Mouse (Mus musculus) midbrain, embryonic 15.5 days (tissue): ENCODE measurements around the gene Klhdc4. TPM values are rescaled to one million over a fixed set of nuclear protein-coding genes. Genes with fewer than 3 reads are reported as not detected.

ENCODE experiments used
- ATAC-seq: fragments of 200-750 bp; cut with Nextera tagmentation; replicated peaks from 2 replicates; pipeline ENCODE4 v1.8.0; 2017; ENCODE audit warnings: moderate TSS enrichment
- H3K27ac ChIP-seq: fragments of 300-500 bp; sonication (generic); 2 replicates; pipeline ENCODE4 v1.5.1; 2015; ENCODE audit warnings: mild to moderate bottlenecking, inconsistent platforms
- H3K27me3 ChIP-seq: fragments of 300-500 bp; sonication (generic); replicated peaks from 2 replicates; pipeline ENCODE4 v1.6.1; 2015; ENCODE audit warnings: inconsistent platforms
- H3K36me3 ChIP-seq: fragments of 300-500 bp; sonication (generic); replicated peaks from 2 replicates; pipeline ENCODE4 v1.6.1; 2015; ENCODE audit warnings: inconsistent platforms
- H3K4me1 ChIP-seq: fragments of 300-500 bp; sonication (generic); 2 replicates; pipeline ENCODE4 v1.6.1; 2015; ENCODE audit warnings: inconsistent platforms
- H3K4me2 ChIP-seq: fragments of 300-500 bp; sonication (generic); 2 replicates; pipeline ENCODE4 v1.6.1; 2015; ENCODE audit warnings: inconsistent platforms, mild to moderate bottlenecking, moderate library complexity
- H3K4me3 ChIP-seq: fragments of 300-500 bp; sonication (generic); 2 replicates; pipeline ENCODE4 v1.5.1; 2015; ENCODE audit warnings: mild to moderate bottlenecking, inconsistent platforms
- H3K9ac ChIP-seq: fragments of 300-500 bp; sonication (generic); 2 replicates; pipeline ENCODE4 v1.6.1; 2015; ENCODE audit warnings: mild to moderate bottlenecking, inconsistent platforms
- H3K9me3 ChIP-seq: fragments of 300-500 bp; sonication (generic); 2 replicates; pipeline ENCODE4 v1.6.1; 2016; ENCODE audit warnings: inconsistent platforms
- WGBS: fragments of 180-500 bp; shearing (Covaris S2); methylation state at CpG from one replicate; pipeline ENCODE4 v1.1.7; 2015; ENCODE audit warnings: mixed read lengths; 5-methylcytosine and 5-hydroxymethylcytosine counted together
- polyA plus RNA-seq: library from polyadenylated mRNA; unstranded; fragments of >200 nt; fragmentation: Nextera tagmentation; extraction: Ambion mirVana; gene quantifications from 2 replicates; pipeline ENCODE4 v1.2.1, GENCODE M21; 2015

The Klhdc4 gene
- polyA plus RNA-seq, 1 experiment from 2014 or later, result 52.3 TPM

DNA sequence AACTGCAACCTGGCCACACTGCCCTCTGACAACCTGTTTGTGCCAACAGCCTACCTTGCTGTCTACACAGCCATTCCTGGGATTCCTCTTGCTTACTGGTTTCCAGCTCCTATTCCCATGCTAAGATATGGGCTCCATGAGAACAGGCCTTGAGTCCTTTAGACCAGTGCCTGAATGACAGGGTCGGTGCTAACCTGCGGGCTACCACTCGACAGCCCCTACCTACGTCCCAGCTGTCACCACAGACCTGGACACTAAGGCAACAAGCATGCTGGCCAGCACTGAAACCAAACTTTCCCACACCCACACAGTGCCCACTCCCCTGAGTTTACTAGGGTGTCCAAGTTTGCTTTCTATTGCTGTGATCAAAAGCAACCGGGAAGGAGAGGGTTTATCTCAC lies 1.6 kb downstream of the Klhdc4 start:
- no peak for ATAC-seq
- no peak overlapping the region for H3K27ac ChIP-seq

DNA sequence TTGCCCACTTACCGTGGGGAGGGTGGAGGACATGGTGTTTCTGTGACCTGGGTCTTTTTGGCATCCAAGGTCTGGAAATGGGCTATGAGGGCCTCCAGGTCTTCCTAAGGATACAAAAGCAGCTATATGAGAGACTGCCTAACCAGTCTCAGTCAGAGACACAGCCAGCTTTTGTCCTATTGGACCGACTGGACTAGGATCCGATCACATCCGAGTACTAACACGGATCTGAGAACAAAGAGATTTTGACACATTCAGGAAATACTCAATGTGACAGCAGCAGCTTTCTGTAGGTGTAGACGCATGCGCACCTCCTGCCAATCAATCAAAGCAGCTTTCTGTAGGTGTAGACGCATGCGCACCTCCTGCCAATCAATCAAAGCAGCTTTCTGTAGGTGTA lies 7.6 kb downstream of the Klhdc4 start:
- Histone ChIP-seq H3K27me3 (no peaks in the 10 kb centered on the region), H3K27ac (no peak overlapping the region), H3K4me2 (no peak overlapping the region), H3K4me3 (no peak overlapping the region), H3K9ac (no peak overlapping the region), H3K36me3 (peaks cover 12% of the 10 kb centered on the region; the same call in 1 of the 2 replicates), H3K4me1 (no peaks in the 10 kb centered on the region), H3K9me3 (no peaks in the 10 kb centered on the region)
- 91% methylated on average over 9 of the region's 9 CpGs for WGBS
- ATAC-seq, result no peak

More for the DNA sequence above, 1.6 kb downstream of the Klhdc4 start:
- peaks cover 22% of the 10 kb centered on the region for H3K4me1 ChIP-seq
- H3K9ac ChIP-seq, result no peak overlapping the region
- H3K36me3 ChIP-seq, result no peaks in the 10 kb centered on the region
- H3K9me3 ChIP-seq, result no peaks in the 10 kb centered on the region
- H3K27me3 ChIP-seq, result no peaks in the 10 kb centered on the region
- H3K4me3 ChIP-seq, result peak overlapping the region; percentile 59; the same call in 1 of the 2 replicates
- H3K4me2 ChIP-seq, result peak overlapping the region; percentile 79
- 95% methylated on average over 5 of the region's 5 CpGs for WGBS

DNA sequence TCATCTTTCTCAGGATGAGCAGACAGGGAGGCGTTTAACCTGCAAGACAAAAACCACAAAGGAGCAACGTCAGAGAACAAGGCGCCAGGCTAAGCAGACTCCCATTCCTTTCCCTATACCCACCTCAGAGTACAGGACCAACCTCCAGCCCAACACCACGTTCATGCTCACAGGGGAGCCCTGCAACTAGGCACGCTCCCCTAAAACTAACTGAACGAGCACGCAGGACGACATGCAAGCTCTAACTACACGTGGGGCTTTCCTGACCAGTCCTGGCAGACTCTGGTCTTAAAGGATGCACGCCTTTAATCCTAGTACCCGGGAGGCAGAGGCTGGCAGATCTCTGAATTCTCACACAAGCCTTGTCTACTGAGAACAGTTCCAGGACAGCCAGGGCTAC lies 8.0 kb downstream of the Klhdc4 start:
- H3K27me3 ChIP-seq, result no peaks in the 10 kb centered on the region
- H3K4me2 ChIP-seq, result no peak overlapping the region
- H3K4me1 ChIP-seq, result no peaks in the 10 kb centered on the region
- H3K36me3 ChIP-seq, result peaks cover 12% of the 10 kb centered on the region; the same call in 1 of the 2 replicates
- H3K9ac ChIP-seq, result no peak overlapping the region
- no peak for ATAC-seq
- WGBS, result 90% methylated on average over 11 of the region's 11 CpGs
- no peak overlapping the region for H3K4me3 ChIP-seq
- H3K9me3 ChIP-seq, result no peaks in the 10 kb centered on the region
- H3K27ac ChIP-seq, result no peak overlapping the region

DNA sequence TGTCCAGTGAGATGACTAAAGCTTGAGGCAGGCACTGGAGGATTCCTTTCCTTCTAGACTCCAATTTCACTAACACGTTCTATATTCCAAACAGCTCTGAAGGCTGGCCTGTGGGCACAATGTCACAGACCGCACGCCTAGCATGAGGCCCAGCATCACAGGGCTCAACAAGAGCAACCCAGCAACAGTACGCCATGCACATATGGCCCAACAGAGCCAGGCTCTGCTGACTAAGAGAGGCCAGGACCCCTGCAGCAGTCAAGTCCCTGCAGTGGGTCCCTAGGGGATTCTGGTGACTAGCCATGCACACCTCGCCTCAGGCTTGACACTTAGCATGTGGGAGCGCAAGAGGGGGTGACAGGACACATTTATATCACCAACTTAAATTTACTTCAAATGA lies 8.5 kb downstream of the Klhdc4 start:
- H3K4me2 ChIP-seq, result no peak overlapping the region
- no peak overlapping the region for H3K9ac ChIP-seq
- H3K36me3 ChIP-seq, result peaks cover 12% of the 10 kb centered on the region
- WGBS, result 94% methylated on average over 6 of the region's 6 CpGs
- H3K9me3 ChIP-seq, result no peaks in the 10 kb centered on the region
- no peaks in the 10 kb centered on the region for H3K4me1 ChIP-seq
- H3K27ac ChIP-seq, result no peak overlapping the region
- H3K4me3 ChIP-seq, result no peak overlapping the region
- H3K27me3 ChIP-seq, result no peaks in the 10 kb centered on the region
- no peak for ATAC-seq

DNA sequence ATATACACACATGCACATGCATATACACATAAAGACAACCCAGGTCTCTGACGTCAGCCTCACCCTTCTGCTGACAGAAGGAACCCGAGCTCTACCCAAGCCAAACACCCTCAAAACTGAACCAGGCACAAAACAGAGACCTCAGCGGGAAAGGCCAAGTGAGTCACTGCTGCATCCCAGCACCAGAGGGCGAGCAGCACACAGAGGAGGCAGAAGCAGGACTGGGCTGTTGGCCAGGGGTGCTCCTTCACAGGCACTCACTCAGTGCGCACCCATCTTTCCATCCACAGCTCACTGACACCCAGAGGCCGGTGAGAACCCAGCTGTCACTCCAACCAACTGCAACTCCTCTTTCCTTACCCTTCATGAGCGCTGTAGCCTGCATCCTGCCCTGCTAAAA lies 11.1 kb downstream of the Klhdc4 start:
- Histone ChIP-seq H3K4me2 (no peak overlapping the region), H3K27me3 (no peaks in the 10 kb centered on the region), H3K4me3 (no peak overlapping the region), H3K27ac (no peak overlapping the region), H3K9ac (no peak overlapping the region), H3K4me1 (no peaks in the 10 kb centered on the region), H3K36me3 (peaks cover 12% of the 10 kb centered on the region), H3K9me3 (no peaks in the 10 kb centered on the region)
- ATAC-seq, result no peak
- WGBS, result 86% methylated on average over 7 of the region's 7 CpGs

DNA sequence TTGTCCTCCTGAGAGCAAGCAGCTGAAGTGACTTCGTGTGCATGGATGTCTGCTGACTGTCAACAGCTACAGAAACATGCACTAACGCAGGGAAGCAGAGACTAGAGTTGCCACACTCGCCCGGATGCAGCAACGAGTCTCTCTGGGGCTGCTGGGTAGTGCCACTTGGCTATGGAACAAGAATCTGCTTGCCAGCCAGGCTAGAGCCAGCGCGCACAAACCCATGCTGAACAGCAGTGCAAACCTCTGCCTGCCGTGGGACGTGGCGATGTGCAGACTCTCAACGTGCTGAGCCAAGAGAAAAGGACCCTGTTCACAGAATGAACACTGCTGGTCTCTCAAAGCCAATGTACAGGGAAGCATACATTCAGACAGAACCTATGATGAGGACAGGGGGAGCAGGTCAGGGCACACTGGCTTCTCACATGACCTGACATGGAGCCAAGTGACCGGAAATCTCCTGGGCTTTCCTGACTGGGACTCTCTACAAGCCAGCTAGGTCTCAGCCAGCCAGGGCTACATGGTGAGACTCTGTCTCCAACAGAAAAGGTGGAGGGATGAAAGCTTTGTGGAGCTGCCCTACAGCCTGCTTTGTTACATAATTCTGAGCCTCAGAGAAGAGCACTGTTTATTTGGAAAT lies 17.3 kb downstream of the Klhdc4 start:
- no peaks in the 10 kb centered on the region for H3K27me3 ChIP-seq
- H3K36me3 ChIP-seq, result peaks cover 6% of the 10 kb centered on the region; the same call in 1 of the 2 replicates
- no peaks in the 10 kb centered on the region for H3K4me1 ChIP-seq
- no peaks in the 10 kb centered on the region for H3K9me3 ChIP-seq
- 96% methylated on average over 12 of the region's 12 CpGs for WGBS
- H3K27ac ChIP-seq, result no peak overlapping the region
- ATAC-seq, result no peak
- H3K9ac ChIP-seq, result no peak overlapping the region
- no peak overlapping the region for H3K4me2 ChIP-seq
- H3K4me3 ChIP-seq, result no peak overlapping the region

DNA sequence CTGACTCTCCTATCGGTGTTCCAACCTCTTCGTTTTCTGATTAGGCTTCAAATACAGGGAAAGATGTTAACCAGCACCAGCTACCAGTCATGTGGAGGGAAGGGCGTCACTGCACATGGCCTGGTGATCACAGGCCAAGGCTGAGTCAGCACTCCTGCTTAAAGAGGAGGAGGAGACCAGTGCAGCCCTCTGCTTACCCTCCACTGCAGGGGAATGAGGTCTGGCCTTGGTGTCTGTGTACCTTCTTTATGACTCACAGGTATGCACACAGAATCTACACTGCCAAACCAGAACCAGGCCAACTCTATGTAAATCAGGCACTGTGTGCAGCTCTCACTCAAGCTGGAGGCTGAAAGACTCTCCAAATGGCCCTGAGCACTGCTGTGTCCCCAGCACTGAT lies 17.9 kb downstream of the Klhdc4 start:
- H3K27me3 ChIP-seq, result no peaks in the 10 kb centered on the region
- H3K9ac ChIP-seq, result no peak overlapping the region
- no peaks in the 10 kb centered on the region for H3K9me3 ChIP-seq
- H3K4me2 ChIP-seq, result no peak overlapping the region
- no peak for ATAC-seq
- 94% methylated on average over 3 of the region's 3 CpGs for WGBS
- H3K27ac ChIP-seq, result no peak overlapping the region
- H3K36me3 ChIP-seq, result peaks cover 6% of the 10 kb centered on the region; the same call in 1 of the 2 replicates
- H3K4me1 ChIP-seq, result no peaks in the 10 kb centered on the region
- H3K4me3 ChIP-seq, result no peak overlapping the region

DNA sequence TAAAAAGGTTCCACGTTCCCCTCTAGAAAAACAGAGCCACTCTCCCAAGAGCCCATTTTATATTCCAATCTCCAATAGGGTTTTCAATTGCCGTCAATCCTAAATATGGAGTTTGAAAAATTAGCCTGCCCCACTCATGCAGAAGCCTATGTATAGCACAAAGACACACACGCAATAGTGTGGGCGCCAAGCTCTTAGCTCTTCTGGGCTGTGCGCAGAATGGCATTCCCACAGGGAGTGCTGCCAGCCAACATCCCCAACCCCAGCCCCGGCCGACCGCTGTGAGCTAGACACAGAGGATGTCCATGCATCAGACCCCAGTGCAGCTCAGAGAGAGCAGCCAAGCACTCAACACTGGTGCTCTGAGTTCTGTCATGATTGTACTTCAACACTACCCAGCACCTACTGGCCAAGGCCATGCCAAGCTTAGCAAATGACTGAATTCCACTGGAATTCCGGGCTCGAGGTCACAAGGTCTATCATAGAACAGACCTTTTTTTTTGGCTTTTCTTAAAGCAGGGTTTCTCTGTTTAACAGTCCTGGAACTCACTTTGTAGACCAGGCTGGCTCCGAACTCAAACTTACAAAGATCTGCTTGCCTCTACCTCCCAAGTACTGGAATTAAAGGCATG lies 19.7 kb downstream of the Klhdc4 start:
- H3K4me3 ChIP-seq, result no peak overlapping the region
- no peaks in the 10 kb centered on the region for H3K4me1 ChIP-seq
- no peaks in the 10 kb centered on the region for H3K27me3 ChIP-seq
- peaks cover 9% of the 10 kb centered on the region; the same call in 1 of the 2 replicates for H3K36me3 ChIP-seq
- 92% methylated on average over 11 of the region's 11 CpGs for WGBS
- no peak for ATAC-seq
- no peak overlapping the region for H3K27ac ChIP-seq
- H3K9ac ChIP-seq, result no peak overlapping the region
- no peaks in the 10 kb centered on the region for H3K9me3 ChIP-seq
- no peak overlapping the region for H3K4me2 ChIP-seq

DNA sequence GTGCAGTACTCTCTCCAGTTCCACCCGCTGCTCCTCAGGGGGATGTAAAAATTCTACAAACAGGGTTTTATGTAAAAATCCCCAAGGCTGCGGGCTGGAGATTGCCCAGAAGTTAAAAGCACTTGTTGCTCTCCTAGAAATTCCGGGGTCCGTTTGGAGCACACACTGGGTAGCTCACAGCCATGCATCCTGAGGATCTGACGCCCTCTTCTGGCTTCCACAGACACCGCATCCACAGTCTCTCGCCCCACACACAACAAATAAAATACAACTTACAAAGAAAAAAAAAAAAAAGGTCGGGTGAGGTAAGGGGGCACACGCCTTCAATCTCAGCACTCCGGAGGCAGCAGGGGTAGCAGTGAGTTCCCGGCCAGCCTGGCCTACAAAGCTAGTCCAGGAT lies 21.3 kb downstream of the Klhdc4 start:
- no peak overlapping the region for H3K9ac ChIP-seq
- no peak for ATAC-seq
- H3K4me2 ChIP-seq, result no peak overlapping the region
- no peaks in the 10 kb centered on the region for H3K27me3 ChIP-seq
- H3K27ac ChIP-seq, result no peak overlapping the region
- H3K36me3 ChIP-seq, result peaks cover 21% of the 10 kb centered on the region; the same call in 1 of the 2 replicates
- H3K4me3 ChIP-seq, result no peak overlapping the region
- WGBS, result 80% methylated on average over 11 of the region's 11 CpGs
- H3K9me3 ChIP-seq, result no peaks in the 10 kb centered on the region
- no peaks in the 10 kb centered on the region for H3K4me1 ChIP-seq

DNA sequence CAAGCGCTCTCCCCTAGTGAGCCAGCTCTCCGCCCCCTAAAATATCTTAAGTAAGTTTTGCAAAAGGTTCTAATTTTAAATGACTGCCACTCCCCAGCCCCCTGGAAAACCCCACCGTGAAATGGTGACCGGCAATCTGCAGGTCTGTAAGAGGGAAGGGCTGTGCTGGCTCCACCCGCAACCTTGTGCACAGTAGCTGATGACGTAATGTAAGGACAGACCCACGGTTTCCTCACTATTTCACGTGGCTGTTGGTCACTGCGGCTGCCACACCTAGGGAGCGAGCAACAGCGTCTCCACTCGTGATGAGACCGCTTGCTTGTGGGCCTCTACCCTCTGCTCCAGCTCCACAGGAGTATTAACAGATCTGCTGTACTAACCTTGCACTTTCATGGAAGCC lies 23.2 kb downstream of the Klhdc4 start:
- Histone ChIP-seq H3K4me1 (no peaks in the 10 kb centered on the region), H3K27me3 (no peaks in the 10 kb centered on the region), H3K4me2 (no peak overlapping the region), H3K9me3 (no peaks in the 10 kb centered on the region), H3K36me3 (peaks cover 21% of the 10 kb centered on the region; the same call in 1 of the 2 replicates), H3K4me3 (no peak overlapping the region), H3K27ac (no peak overlapping the region), H3K9ac (no peak overlapping the region)
- WGBS, result 94% methylated on average over 13 of the region's 13 CpGs
- ATAC-seq, result no peak

DNA sequence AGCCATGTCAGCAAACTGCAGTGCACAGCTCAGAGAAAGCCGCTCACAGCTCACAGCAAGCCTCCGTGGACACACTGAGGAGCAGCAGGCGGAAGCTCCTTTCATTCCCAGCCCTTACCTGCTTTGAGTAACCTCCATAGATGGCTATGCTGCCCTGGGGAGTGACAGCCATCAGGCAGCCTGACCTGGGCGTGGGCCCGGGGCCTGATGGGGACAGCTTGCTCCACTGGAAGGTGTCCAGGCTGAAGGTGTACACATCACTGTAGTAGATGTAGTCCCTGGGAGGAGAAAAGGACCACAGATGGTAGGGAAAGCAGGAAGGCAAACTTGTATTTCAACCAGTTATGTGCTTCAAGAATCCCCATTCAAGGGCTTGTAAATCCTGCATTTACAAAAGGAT lies 24.5 kb downstream of the Klhdc4 start:
- ATAC-seq, result no peak
- no peak overlapping the region for H3K4me2 ChIP-seq
- H3K27ac ChIP-seq, result no peak overlapping the region
- H3K9me3 ChIP-seq, result no peaks in the 10 kb centered on the region
- no peaks in the 10 kb centered on the region for H3K4me1 ChIP-seq
- H3K27me3 ChIP-seq, result no peaks in the 10 kb centered on the region
- WGBS, result 91% methylated on average over 5 of the region's 5 CpGs
- H3K9ac ChIP-seq, result no peak overlapping the region
- peaks cover 23% of the 10 kb centered on the region; the same call in 1 of the 2 replicates for H3K36me3 ChIP-seq
- H3K4me3 ChIP-seq, result no peak overlapping the region

DNA sequence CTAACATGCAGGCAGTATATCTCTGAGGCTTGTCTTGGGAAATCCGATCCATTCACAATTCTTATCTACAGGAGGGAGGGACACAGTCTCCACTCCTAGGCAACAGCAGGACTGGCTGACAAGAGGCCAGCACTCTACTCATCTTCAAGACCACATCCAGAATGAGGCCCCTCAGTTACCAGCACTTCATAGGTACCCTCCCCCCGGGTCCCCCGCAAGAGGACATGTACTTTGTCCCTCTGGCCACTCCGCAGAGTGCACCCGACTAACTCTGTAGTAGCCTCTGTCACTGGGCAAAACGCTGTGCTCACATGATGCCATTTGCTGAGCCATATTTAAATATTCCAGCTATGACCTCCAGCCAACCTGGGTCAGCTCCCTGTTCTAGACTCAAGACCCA lies 31.0 kb downstream of the Klhdc4 start:
- no peak overlapping the region for H3K27ac ChIP-seq
- no peak overlapping the region for H3K4me3 ChIP-seq
- H3K4me2 ChIP-seq, result no peak overlapping the region
- H3K9ac ChIP-seq, result no peak overlapping the region
- H3K9me3 ChIP-seq, result no peaks in the 10 kb centered on the region
- ATAC-seq, result no peak
- WGBS, result 97% methylated on average over 6 of the region's 6 CpGs
- no peaks in the 10 kb centered on the region for H3K27me3 ChIP-seq
- H3K4me1 ChIP-seq, result no peaks in the 10 kb centered on the region
- peaks cover 25% of the 10 kb centered on the region; the same call in 1 of the 2 replicates for H3K36me3 ChIP-seq

DNA sequence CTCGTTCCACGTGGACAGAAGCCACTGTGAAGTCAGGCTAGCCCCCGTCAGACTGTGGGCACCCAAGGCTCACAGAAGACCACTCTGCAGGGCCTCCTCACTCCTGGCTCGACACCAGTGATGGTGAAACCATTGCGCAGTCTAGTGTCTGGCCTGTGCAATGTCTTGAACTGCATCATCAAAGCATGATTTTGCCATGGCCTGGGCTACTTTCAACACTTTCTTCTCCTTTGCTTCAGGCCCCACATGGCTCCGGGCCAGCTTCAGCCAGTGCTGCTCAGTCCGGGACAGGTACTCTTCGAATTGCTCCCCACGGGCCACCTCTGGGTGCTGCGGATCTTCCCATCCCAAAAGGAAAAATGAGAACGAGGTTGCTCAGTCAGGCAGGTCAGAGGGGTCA lies 33.0 kb downstream of the Klhdc4 start:
- Histone ChIP-seq H3K9me3 (no peaks in the 10 kb centered on the region), H3K27ac (no peak overlapping the region), H3K9ac (no peak overlapping the region), H3K27me3 (no peaks in the 10 kb centered on the region), H3K4me3 (no peak overlapping the region), H3K4me2 (no peak overlapping the region), H3K36me3 (peaks cover 18% of the 10 kb centered on the region; the same call in 1 of the 2 replicates), H3K4me1 (no peaks in the 10 kb centered on the region)
- 95% methylated on average over 11 of the region's 11 CpGs for WGBS
- ATAC-seq, result no peak
